Mouse (Mus musculus) cortical plate, adult 2 months (tissue): Measurements from ENCODE around the gene Pnpla3. TPM values are rescaled to one million over a fixed set of nuclear protein-coding genes. Genes with fewer than 3 reads are reported as not detected.

Experiments used
- H3K27ac ChIP-seq: fragments of 200-500 bp; 2 replicates; pipeline ENCODE4 v1.5.1; 2012; ENCODE audit warnings: low read length, control low read depth, inconsistent platforms; ENCODE audit not compliant: insufficient read depth
- H3K4me1 ChIP-seq: fragments of 200-500 bp; 2 replicates; pipeline ENCODE4 v1.6.1; 2011; ENCODE audit warnings: low read length; ENCODE audit not compliant: control insufficient read depth, insufficient read depth
- H3K4me3 ChIP-seq: fragments of 200-500 bp; 2 replicates; pipeline ENCODE4 v1.5.1; 2011; ENCODE audit warnings: mild to moderate bottlenecking, low read length, control low read depth; ENCODE audit not compliant: insufficient read depth
- CTCF ChIP-seq: fragments of 200-500 bp; IDR thresholded peaks from 2 replicates; pipeline ENCODE4 v1.5.1; 2011; ENCODE audit warnings: mild to moderate bottlenecking, control low read depth, low read length; ENCODE audit not compliant: insufficient read depth; ENCODE audit errors: extremely low read depth
- POLR2A ChIP-seq: fragments of 200-500 bp; IDR thresholded peaks from 2 replicates; pipeline ENCODE4 v1.6.1; 2011; ENCODE audit warnings: mild to moderate bottlenecking, low read length, control low read depth; ENCODE audit not compliant: insufficient read depth; ENCODE audit errors: extremely low read depth
- polyA plus RNA-seq: library from polyadenylated mRNA; depleted of rRNA; stranded (reverse); fragments of >200 nt; gene quantifications from 2 replicates; pipeline ENCODE4 v1.2.3, GENCODE M21; 2012

Pnpla3 gene
- polyA plus RNA-seq, 1 experiment, result 20.4 TPM

DNA sequence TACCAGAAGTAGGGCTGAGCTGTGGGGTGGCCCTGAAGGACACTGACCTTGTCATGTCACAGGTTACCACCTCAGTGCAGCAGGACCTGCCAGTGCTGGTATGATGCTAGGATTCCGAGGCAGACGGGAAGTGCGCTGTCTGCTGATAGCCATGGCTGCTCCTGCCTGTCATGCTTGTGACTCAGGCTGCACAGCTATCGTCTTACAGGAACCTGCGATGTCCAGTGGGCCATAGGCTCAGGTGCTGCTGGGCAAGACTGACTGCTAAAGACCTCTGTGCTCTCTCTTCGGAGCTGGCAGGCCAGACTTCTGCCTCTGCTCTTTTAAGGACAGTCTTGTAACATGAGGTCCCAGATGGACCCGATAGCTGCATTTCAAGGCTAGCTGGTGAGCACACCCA lies 46.8 kb downstream of the Pnpla3 start:
- Histone ChIP-seq H3K4me1 (no peaks in the 10 kb centered on the region), H3K4me3 (no peak overlapping the region), H3K27ac (no peak overlapping the region)
- no peak for TF ChIP-seq POLR2A
- TF ChIP-seq CTCF, result no peak

DNA sequence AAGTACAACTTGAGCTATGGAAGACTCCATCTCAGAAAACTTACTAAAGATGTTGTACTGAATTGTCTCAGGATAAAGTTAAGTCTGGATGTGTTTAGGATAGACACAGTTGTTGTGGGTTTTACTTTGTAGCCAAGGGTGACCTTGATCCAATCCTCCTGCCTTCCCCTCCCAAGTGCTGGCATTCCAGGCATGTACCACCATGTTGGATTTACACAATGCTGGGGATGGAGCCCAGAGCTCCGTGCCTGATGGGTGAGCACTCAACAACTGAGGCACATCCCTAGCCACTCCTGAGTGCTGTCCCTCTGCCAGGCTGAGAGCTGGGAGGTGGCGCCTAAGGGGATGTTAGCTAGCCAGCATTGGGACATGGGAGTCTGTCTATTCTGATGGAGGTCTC lies 47.6 kb downstream of the Pnpla3 start:
- Histone ChIP-seq H3K4me3 (no peak overlapping the region), H3K27ac (no peak overlapping the region), H3K4me1 (no peaks in the 10 kb centered on the region)
- no peak for TF ChIP-seq CTCF
- no peak for TF ChIP-seq POLR2A

- Histone ChIP-seq H3K4me3 (no peak overlapping the region), H3K4me1 (no peaks in the 10 kb centered on the region), H3K27ac (no peak overlapping the region)
- TF ChIP-seq CTCF, result no peak
- TF ChIP-seq POLR2A, result no peak
Measured at GRCm38 (mm10) chr15:84216026-84216425, 48.4 kb downstream of the Pnpla3 start.

DNA sequence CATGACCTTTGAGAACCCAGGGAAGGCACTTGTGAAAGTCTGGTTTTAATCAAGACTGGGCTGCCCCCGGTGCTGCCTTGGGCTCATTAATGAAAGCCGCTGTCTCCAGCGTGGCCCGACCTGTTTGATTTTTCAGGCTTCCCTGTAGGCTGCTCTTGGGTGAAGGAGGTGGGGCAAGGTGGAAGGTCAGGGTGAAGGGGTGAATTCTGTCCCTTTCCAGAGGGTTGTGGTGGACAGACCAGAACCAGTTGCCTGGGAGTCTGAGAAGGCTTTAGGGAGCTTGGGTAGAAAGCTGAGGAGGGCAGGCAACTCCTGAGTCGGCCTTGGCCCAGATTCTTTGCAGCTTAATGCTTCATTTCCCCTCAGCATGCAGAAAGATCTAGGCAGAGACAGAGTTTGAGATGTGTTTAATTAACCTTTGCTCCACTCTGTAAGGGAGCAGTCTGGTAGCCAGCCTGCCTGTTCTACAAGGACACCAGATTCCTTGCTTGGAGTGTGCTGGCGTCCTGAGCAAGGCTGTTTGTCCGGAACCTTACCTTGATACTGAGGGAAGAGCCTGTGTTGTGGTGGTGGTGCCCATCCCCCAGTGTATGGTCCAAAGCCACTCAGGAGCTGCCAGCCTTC lies 48.9 kb downstream of the Pnpla3 start:
- H3K27ac ChIP-seq, result no peak overlapping the region
- TF ChIP-seq POLR2A (no peak), CTCF (no peak)
- H3K4me3 ChIP-seq, result no peak overlapping the region
- no peaks in the 10 kb centered on the region for H3K4me1 ChIP-seq

- Histone ChIP-seq H3K4me3 (no peak overlapping the region), H3K4me1 (no peaks in the 10 kb centered on the region), H3K27ac (no peak overlapping the region)
- no peak for TF ChIP-seq CTCF
- TF ChIP-seq POLR2A, result no peak
Measured at GRCm38 (mm10) chr15:84217969-84218782, 50.5 kb downstream of the Pnpla3 start.

GRCm38 (mm10) chr15:84218783-84219271 lies 51.2 kb downstream of the Pnpla3 start:
- Histone ChIP-seq H3K4me3 (no peak overlapping the region), H3K4me1 (no peaks in the 10 kb centered on the region), H3K27ac (no peak overlapping the region)
- no peak for TF ChIP-seq POLR2A
- TF ChIP-seq CTCF, result no peak

DNA sequence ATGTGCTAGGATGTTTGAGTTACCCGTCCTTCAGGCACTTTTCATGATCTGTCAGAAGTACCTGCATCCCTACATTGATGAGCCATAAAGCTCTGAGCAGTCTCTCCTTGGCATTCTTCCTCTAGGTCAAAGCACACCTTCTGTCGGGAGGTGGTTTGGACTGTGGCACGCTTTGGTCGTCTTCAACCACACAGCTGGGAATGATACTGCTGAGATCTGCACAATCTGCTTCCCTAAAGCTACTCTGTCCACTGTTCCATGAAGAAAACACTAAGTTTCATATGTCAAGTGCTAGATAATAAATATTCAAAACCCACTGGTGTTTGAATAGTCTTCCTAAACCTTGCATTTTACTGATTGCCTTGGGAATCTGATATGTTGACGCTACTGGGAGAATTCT lies 53.9 kb downstream of the Pnpla3 start:
- H3K4me1 ChIP-seq, result no peaks in the 10 kb centered on the region
- no peak overlapping the region for H3K4me3 ChIP-seq
- no peak for TF ChIP-seq POLR2A
- TF ChIP-seq CTCF, result no peak
- H3K27ac ChIP-seq, result no peak overlapping the region

DNA sequence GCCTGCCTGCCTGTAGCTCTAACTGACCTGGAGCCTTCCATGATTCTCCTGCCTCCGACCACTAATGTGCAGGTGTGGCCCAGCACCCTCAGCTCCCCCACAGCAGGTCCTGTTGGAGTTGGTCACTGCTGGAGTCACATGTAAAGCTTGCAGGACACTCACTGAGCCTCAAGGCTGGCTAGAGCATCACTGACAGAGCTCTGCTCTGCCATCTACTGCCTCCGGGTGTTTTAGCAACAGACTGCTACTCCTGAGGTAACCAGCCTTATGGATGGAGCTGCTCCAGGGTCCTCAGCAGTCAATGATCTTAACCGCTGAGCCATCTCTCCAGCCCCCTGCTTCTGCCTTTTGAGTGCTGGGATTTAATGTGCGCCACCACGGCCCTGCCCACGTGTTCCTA lies 55.8 kb downstream of the Pnpla3 start:
- no peaks in the 10 kb centered on the region for H3K4me1 ChIP-seq
- H3K27ac ChIP-seq, result no peak overlapping the region
- TF ChIP-seq POLR2A, result no peak
- peak; percentile 45 for TF ChIP-seq CTCF

GRCm38 (mm10) chr15:84224779-84225178 lies 57.1 kb downstream of the Pnpla3 start:
- no peak overlapping the region for H3K27ac ChIP-seq
- H3K4me3 ChIP-seq, result no peak overlapping the region
- H3K4me1 ChIP-seq, result no peaks in the 10 kb centered on the region
- TF ChIP-seq CTCF (no peak), POLR2A (no peak)

More for the DNA sequence above, 55.8 kb downstream of the Pnpla3 start:
- H3K4me3 ChIP-seq, result no peak overlapping the region

- H3K27ac ChIP-seq, result no peak overlapping the region
- H3K4me1 ChIP-seq, result peaks cover 4% of the 10 kb centered on the region; the same call in 1 of the 2 replicates
- H3K4me3 ChIP-seq, result no peak overlapping the region
- TF ChIP-seq POLR2A (no peak), CTCF (no peak)
Measured at GRCm38 (mm10) chr15:84226918-84227317, 59.3 kb downstream of the Pnpla3 start.
